Mouse (Mus musculus): ENCODE results near the gene Os9. TPM values are rescaled to one million over a fixed set of nuclear protein-coding genes. Genes with fewer than 3 reads are reported as not detected.
"Not testable (repeated sequence)": the region's sequence is repeated elsewhere in the genome, so short reads cannot be mapped to it uniquely, and the experiment has no call there.

Gene Os9
- 97.9 and 108 TPM in 2 replicates for total RNA-seq (2021)
- long read RNA-seq, experiment 1, transcript Os9-202 (15 exons, 2,627 nt), result major isoform, 118 of 247 reads
- long read RNA-seq, experiment 1, transcript Os9-201 (14 exons, 2,458 nt), result minor isoform, 105 of 247 reads
- long read RNA-seq, experiment 1, partial matches to known transcripts, result 15 of 247 reads
- long read RNA-seq, experiment 1, other reads (novel, unspliced or antisense), result 9 of 247 reads
- long read RNA-seq, experiment 2, transcript Os9-201 (14 exons, 2,458 nt), result major isoform, 72 of 172 reads
- long read RNA-seq, experiment 2, transcript Os9-202 (15 exons, 2,627 nt), result major isoform, 72 of 172 reads
- long read RNA-seq, experiment 2, partial matches to known transcripts, result 19 of 172 reads
- long read RNA-seq, experiment 2, other reads (novel, unspliced or antisense), result 9 of 172 reads

DNA sequence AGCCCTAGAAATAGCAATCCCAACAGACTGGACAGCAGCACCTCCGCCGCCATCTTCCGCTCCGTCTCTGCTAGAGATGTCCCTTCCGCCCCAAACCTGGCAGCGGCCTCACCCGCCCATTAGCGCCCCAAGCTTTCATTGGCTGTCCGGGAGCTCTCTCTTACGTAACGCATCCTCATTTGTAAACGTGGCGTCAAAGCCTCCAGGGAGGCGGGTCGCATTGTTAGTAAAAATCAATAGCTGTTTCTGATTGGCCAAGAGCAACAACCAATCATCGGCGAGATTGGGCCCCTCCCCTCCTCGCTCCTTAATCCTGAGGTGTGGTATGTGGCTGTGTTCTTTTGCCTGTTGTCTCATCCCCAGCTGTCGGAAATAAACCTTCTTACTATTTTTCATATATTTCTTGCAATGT is at the start of gene Os9:
Gene Os9, minus strand, starts transcription at position 66 of the 412 bp plus-strand sequence.
- peak; percentile 98 for DNase-seq

DNA sequence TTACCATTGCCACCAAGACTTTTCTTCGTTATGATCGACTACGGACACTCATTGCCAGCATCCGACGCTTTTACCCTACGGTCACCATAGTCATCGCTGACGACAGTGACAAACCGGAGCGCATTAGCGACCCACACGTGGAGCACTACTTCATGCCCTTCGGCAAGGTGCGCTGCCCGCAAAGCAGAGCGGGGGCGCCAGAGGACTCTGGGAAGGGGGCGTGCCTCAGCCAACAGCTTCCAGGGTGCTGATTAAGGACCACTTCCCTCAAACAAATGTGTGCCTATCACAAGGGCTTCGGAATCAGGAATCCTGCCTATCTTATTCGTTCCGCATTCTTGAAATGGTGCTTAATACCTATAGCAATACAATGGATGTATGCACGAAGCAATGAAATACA is 49.1 kb upstream of the Os9 start:
- DNase-seq, result peak; percentile 53

DNA sequence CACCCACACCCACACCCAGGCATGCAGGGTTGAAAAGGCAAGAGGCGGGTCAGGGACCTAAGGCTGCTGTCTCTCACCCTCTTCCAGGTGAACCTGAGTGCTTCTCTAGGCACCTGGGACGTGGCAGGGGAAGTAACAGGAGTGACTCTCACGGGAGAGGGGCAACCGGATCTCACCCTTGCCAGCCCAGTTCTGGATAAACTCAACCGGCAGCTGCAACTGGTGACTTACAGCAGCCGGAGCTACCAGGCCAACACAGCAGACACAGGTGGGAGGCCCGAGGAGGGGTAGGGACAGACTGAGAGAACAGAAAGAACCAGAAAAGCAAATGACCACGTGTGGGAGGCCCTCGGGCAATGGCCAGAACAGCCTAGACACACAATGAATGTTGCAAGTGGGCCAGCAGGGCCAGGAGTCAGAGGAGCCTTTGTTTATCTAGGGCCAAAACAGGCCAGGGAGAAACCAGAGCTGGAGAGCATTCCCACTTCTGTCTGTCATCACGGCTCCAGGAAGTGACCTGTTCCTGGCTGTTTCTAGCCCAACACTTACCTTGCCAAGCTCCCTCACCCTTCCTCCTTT is 46.8 kb upstream of the Os9 start:
- peak; percentile 39 for DNase-seq

DNA sequence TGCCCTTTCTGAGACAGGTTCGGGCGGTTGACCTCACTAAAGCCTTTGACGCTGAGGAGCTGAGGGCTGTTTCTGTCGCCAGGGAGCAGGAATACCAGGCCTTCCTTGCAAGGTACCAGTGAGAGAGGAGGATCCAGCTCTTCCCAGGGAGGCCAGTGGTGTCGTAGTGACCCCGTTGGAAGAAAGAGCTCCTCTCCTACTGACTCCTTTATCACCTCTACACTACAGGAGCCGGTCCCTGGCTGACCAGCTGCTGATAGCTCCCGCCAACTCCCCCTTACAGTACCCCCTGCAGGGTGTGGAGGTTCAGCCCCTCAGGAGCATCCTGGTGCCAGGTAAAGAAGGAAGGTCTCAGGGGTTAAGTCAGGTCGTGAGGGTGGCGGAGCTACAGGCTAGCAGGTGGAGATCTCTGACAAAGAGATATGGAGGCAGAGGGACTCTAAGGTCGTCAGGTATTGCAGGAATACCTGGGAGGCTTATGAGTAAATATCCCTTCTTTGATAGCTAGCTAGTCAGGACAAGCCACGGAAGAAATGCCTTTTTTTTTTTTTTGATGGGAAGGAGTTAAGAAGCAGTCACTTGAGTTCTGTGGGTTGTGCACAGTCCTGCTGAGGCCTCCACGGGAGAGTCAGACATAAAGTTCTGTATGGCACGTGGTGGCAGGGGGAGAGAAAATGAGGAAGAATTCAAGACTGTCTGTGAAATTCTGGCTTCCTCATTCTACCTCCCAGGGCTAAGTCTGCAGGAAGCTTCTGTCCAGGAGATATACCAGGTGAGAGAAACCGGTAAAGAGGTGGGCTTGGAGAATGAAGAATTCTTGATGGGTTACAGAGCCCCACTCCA is 46.1 kb upstream of the Os9 start:
- no peak for DNase-seq

DNA sequence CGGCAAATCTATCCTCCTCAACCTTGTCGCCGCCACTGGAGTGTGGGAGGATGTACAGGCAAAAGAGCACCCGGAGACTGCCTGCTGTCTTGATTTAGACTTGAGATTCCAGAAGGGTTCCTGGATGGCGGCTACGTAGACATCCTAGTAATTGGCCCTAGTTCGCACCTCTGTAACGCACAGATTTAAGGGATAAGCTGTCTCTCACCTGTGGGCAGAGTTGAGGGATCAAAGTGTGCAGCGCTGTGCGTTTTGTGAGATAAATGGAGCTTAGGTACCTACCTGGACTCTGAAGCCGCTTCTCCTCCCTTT is 45.4 kb upstream of the Os9 start:
- DNase-seq, result no peak

DNA sequence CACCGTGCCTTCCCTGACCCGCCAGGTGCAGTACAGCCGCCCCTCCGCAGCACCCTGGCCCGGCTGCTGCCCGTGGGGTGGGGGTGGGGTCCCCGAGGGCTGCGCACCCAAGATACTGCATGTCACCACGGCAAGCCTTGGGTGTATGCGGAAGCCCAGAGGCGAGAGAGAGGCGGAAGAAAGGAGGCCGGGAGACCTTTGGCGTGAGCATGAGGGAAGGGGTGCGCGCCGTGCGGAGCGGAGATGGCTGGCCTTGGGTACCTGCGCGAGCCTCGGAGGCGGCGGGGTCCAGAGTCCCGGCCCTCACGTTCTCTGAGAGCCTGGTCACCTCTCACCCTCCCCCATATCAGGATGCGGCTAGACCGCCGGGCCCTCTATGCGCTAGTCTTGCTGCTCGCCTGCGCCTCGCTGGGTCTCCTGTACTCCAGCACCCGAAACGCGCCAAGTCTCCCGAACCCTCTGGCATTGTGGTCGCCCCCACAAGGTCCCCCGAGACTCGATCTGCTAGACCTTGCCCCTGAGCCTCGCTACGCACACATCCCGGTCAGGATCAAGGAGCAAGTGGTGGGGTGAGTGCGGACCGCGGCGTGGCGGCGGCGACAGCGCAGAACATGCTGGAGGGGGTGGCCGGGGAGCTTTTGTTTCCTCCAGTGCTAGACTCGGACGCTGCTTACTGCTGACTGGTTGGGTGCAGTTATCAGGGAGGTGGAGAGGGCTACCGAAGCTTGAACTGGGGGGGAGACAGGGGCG is 44.9 kb upstream of the Os9 start:
- DNase-seq, result peak; percentile 50

DNA sequence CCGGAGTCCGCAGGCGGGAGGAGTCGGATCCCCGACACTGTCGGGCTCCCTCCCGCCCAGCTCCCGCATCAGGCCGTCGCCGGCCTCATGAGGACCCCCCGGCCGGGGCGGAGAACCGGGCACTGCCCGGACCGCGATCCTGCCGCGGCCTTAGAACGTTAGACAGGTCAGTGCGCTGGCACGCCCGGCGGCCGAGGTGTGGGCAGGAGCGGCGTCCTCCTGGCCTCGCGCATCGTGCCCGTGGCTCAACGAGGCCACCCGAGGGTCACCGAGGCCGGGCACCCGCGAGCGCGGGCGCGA is 44.4 kb upstream of the Os9 start:
- DNase-seq, result no peak

DNA sequence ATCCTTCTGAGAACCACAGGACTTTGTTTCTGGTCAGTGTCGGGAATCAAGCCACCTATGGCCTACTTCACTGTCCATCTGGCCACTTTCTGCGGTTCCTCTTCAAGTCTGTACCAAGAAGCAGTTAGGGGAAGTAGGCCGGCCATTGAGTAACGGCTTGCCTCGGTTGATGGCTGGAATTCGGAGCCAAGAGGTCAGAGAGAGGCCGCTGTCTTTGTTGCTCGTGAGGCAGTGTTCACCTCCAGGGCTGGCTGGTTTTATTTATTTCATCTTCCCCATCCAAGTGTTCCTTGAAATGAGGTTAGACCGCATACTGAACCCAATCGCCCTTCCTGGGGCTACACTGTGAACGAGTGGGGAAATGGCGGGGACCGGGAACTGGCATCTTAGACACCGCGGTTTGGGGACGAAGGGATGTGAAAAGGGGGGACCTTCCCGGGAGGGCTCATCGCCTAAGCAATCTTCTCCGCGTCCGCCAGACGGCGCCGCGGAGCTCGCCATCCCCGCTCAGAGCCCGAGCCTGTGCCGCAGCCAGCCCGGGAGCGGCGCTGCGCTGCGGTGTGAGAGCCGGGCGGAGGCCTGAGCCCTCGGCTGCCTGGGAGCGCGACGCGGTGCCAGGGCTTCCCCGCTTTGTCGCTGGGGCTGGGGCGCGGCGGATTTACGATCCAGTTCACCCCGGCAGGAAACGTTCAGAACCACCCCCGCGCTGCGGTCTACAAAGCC is 43.9 kb upstream of the Os9 start, which contains the start of gene B4galnt1:
Gene B4galnt1, plus strand, starts transcription at position 595 of the 723 bp plus-strand sequence.
- DNase-seq, result peak; percentile 84

DNA sequence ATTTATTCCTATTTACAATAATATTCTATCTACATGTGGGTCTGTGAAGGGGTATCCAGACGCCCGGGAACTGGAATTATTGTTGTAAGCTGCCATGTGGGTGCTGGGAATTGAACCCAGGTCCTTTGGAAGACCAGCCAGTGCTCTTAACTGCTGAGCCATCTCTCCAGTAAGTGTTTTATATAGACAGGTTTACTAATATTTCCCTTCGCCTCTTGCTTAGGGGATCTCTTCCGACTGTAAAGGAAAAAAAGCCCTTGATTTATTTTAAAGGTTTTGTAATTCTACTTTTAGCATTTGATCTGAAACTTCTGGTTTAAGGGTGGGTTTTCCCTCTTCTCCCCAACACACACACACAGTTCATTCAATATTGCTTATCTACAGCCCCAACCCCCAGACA is 43.3 kb upstream of the Os9 start:
- no peak for DNase-seq

DNA sequence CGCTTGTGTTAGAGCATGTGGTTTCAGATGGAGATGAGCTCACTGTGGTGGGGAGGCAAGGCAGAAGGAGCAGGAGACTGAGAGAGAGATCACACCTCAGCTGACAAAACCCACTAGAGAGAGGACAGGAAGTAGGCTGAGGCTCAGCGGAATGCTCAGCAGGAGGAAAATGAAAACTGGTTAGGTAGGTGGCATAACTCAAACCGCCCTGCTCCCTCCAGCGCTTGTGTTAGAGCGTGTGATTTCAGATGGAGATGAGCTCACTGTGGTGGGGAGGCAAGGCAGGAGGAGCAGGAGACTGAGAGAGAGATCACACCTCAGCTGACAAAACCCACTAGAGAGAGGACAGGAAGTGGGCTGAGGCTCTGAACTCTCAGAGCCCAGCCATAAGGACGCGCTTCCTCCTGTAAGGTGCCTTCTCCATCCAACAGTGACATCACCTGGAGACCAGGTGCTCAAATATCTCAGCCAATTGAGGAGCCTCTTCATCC is 41.9 kb upstream of the Os9 start:
- DNase-seq, result not testable (repeated sequence)

DNA sequence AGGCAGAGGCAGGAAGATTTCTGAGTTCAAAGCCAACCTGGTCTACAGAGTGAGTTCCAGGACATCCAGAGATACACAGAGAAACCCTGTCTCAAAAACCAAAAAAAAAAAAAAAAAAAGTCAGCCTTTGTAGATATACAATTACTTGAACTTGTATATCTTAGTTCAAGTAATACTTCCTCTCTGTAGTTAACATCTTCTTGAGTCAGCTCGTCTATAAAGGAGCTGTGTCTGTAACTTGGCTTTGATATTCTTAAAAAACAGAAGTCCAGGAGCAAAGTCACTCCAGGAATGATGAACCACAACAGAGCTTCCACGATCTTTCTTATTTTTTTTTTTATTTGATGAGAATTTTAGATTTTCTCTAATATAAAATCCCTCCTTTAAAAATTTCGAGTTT is 39.8 kb upstream of the Os9 start:
- DNase-seq, result no peak

DNA sequence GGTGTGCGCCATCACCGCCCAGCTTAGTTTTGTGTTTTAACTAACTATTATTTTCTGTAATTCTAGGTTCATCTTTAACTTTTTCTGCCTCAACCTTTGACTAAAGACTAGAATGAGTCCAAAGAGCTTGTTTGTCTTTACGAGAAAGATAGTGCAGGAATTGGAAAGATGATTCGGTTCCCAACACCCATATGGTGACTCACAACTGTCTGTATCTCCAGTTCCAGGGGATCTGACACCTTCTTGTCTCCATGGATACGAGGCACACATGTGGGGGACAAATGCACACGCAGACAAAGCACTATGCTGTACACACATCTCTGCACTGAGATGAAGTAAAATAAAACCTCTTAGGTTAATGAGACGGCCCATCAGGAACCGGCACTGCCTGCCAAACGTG is 39.1 kb upstream of the Os9 start:
- DNase-seq, result no peak

DNA sequence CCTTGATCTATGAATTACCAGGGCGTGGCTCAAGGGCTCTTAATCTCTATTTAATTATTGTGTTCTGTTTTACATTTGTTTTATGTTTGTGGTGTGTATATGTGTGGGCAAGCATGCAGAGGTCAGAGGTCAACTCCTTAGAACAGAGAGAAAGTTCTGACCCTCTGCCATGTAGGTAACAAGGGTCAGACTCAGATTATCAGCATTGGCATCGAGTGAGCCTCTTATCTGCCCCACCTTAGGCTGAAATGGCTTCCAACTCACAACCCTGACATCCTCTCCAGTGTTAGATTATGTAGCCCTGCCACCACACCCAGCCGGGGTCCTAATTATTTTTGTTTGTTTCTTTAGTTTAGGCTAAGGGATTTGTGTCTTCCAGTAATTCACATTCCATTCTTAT is 37.5 kb upstream of the Os9 start:
- no peak for DNase-seq

DNA sequence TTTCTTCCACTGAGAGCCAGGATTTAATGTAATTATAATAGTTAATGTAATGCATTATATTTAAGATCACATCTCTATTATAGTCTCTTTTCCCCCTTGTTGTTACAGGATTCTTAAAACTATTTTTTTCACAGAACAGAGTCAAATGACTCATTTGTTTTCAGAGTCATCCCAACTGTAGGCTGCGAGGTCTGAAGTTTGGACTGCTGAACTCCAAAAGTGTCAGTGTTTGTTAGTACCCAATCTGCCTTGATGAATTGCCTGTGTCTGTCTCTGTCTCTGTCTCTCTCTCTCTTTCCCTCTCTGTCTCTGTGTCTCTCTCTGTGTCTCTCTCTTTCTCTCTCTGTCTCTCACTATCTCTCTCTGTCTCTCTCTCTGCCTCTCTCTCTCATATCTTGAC is 35.6 kb upstream of the Os9 start:
- DNase-seq, result no peak

DNA sequence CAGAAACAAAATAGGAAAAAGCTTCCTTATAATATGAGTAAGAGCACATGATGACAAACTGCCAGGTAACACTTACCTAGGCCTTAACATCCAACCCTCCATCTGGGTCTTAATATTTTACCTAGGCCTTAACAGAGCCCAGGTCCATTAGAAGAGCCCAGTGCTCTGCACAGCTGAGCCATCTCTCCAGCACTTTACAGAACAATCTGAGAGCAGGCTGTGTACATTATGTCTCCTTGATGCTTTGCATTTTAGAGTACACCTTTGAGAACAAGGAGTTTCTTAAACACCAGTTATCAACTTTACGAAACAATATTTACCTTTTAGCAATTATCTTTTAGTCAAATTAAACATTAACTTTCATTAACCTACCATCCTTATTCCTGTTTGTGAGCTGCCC is 35.2 kb upstream of the Os9 start:
- DNase-seq, result no peak

DNA sequence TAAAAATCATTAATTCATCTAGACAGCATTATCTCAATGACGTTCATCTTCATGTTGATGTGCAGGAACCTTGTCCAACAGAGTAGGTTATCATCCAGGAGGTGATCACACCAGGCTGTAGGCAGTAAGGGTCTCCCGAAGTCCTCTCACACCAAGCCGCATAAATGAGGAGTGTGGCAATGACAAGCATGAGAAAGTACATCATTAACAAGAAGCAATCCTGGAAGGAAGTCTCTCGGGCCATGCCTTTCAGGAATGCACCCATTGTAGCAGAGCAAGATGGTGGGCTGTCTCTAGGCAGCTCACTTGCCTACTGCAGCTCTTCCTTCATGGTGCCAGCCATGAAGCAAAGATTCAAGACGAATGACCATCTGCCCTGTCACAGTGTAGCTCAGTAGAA is 33.7 kb upstream of the Os9 start:
- DNase-seq, result no peak

DNA sequence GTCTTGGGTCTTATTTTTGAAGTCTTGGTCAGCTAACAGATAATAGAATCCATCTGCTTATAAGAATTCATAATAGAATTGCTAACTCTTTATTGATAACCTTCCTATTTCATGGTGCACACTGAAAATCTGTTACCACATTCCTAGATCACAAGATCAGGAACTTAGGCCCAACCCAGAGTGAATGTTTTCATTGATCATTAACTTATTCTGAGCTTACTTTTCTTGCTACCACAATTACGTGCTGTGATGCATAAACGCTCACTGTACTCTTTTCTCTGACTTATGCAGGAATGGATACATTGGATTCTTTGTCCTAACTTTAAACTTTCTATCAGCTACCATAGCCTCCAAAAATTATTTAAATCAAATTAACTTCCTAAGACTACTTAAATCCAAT is 33.3 kb upstream of the Os9 start:
- DNase-seq, result no peak

DNA sequence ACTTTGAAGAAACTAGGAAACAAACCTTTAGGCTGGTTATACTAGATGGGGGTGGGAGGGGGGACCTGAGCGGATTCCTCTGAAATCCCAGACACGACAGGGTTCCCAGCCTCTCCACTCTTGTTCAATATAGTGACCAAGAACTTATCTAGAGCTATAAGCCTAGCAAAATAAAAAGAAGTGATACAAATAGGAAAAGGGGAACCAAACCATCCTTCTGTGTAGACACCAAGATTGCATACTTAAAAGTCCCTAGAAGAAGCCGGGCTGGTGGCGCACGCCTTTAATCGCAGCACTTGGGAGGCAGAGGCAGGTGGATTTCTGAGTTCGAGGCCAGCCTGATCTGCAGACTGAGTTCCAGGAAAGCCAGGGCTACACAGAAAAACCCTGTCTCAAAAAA is 32.4 kb upstream of the Os9 start:
- no peak for DNase-seq

DNA sequence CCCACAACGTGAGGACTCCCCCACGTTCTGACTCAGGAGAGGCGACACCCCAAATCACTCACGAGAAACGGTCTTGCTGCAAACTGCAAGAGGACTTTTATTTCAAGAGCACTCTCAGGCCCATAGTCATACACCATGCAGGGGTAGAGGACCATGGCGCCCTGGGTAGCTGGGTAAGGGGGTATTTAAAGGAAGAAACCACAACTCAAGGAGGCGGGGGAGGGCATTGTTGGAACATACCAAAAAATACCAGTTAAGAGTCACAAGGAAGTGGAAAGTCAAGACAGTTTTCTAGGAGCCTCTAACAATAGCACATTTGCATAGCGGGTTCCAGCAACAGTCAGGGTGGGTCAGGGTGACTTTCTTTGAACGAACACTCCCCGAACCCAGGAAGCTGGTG is 31.6 kb upstream of the Os9 start:
- not testable (repeated sequence) for DNase-seq

DNA sequence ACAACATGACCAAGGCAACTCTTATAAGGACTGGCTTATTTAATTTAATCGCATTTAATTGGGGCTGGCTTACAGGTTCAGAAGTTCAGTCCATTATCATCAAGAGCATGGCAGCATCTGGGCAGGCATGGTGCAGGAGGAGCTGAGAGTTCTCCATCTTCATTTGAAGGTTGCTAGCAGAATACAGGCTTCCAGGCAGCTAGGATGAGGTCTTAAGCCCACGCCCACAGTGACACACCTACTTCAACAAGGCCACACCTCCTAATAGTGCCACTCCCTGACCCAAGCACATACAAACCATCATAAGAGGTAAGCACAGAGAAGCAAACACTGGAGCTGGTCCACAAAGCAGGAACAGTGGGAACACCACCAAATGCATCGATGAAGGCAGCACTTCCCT is 30.3 kb upstream of the Os9 start:
- not testable (repeated sequence) for DNase-seq

DNA sequence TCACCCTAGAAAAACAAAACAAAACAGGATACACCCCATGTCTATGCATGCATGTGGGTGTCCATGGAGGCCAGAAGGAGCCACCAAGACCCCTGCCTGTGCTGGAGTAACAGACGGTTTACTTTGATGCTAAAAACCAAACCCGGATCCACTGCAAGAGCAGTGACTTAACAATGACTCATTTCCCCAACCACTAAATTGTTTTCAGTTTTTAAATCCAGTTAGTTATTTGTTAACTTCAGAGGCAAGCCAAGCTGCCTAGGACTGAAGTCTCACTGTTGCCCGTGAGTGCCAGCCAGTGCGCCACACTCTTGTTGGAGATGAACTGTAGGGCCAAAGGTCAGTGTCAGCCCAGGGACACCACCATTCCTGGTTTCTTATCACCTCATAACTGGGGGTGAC is 29.5 kb upstream of the Os9 start:
- no peak for DNase-seq

DNA sequence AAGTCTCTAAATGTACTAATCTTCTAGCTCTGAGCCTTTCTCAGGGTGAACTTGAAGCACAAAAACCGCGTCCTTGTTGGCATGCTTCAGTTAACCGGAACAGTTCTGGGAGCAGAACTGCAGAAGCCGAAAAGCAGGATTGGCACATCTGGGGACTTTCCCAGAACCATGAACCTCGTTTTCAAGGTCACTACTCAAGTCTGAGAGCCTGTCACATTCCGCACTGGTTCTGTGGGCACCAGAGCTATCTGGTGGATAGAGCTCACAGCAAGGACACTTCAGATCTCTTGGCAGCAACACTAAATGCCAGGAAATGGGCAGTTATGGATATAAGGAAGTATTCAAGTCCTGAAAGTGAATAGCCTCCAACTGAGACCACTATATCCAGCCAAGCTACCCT is 26.2 kb upstream of the Os9 start:
- DNase-seq, result peak; percentile 34

Data from adrenal gland, postnatal 14 days (tissue).